Mouse (Mus musculus) layer of hippocampus, postnatal 25 days (tissue): ENCODE data around the gene Gm21761. TPM values are rescaled to one million over a fixed set of nuclear protein-coding genes. Genes with fewer than 3 reads are reported as not detected.

Experiments
- total RNA-seq, 2 experiments: library from RNA; stranded (reverse); gene quantifications; 2 replicates each; pipeline ENCODE4 v1.2.3; 2021

Gm21761 gene
- total RNA-seq, 2 experiments from 2014 or later: not detected

Other genes starting within 250 kb of the Gm21761 start
- 100 to 1,000 TPM; 267 to 285 TPM for gene Hmgcs1, start 238.9 kb downstream of the Gm21761 start, total RNA-seq
- 10 to 100 TPM; 13.2 to 13.4 TPM for gene Nim1k, start 173.4 kb downstream of the Gm21761 start, total RNA-seq
- 10 to 100 TPM; 38.3 to 42.1 TPM for gene Zfp131, start 138.4 kb downstream of the Gm21761 start, total RNA-seq
- not detected for gene AF067063, start 99.1 kb downstream of the Gm21761 start, total RNA-seq
- gene D13Ertd608e, start 93.3 kb downstream of the Gm21761 start, total RNA-seq: not detected
- not detected for gene Tcstv1, start 34.5 kb downstream of the Gm21761 start, total RNA-seq
- not detected for gene B020031M17Rik, start 21.5 kb upstream of the Gm21761 start, total RNA-seq
- not detected for gene Gm36079, start 97.7 kb upstream of the Gm21761 start, total RNA-seq
- not detected for gene Gm21188, start 122.9 kb upstream of the Gm21761 start, total RNA-seq
- gene Gm20767, start 211.0 kb upstream of the Gm21761 start, total RNA-seq: not detected
- gene Gm21818, start 243.2 kb upstream of the Gm21761 start, total RNA-seq: not detected